Mouse (Mus musculus): ENCODE data around the gene Stx5a. TPM values are rescaled to one million over a fixed set of nuclear protein-coding genes. Genes with fewer than 3 reads are reported as not detected.
"Not testable (repeated sequence)": the region's sequence is repeated elsewhere in the genome, so short reads cannot be mapped to it uniquely, and the experiment has no call there.

Gene Stx5a
- polyA plus RNA-seq, 1 experiment: 32.9 TPM

GRCm38 (mm10) chr19:8713997-8714652 lies 27.1 kb upstream of the Stx5a start:
- H3K27me3 ChIP-seq (ENCODE audit: control insufficient read depth, insufficient read depth, insufficient read length): no peaks in the 10 kb centered on the region
- peaks cover 100% of the 10 kb centered on the region for H3K79me2 ChIP-seq (ENCODE audit: control insufficient read depth, insufficient read depth)
- no peak for TF ChIP-seq FOSL1 (IDR thresholded peaks at IDR 0.05; ENCODE audit: insufficient read depth, low read length, poor library complexity, severe bottlenecking)
- peaks cover 36% of the 10 kb centered on the region for H3K36me3 ChIP-seq (ENCODE audit: control insufficient read depth, insufficient read depth)
- H3K79me3 ChIP-seq (ENCODE audit: low read depth): peaks cover 60% of the 10 kb centered on the region
- peak overlapping the region; percentile 62 for H3K4me3 ChIP-seq (ENCODE audit: insufficient read depth, poor library complexity, severe bottlenecking)
- peak overlapping the region; percentile 46 for H3ac ChIP-seq (ENCODE audit: control insufficient read depth, insufficient read length, low read depth)

GRCm38 (mm10) chr19:8714653-8715481 lies 26.3 kb upstream of the Stx5a start:
- H3K79me2 ChIP-seq (ENCODE audit: control insufficient read depth, insufficient read depth): peaks cover 96% of the 10 kb centered on the region
- H3K36me3 ChIP-seq (ENCODE audit: control insufficient read depth, insufficient read depth): peaks cover 30% of the 10 kb centered on the region
- H3ac ChIP-seq (ENCODE audit: control insufficient read depth, insufficient read length, low read depth): no peak overlapping the region
- peaks cover 54% of the 10 kb centered on the region for H3K79me3 ChIP-seq (ENCODE audit: low read depth)
- no peaks in the 10 kb centered on the region for H3K27me3 ChIP-seq (ENCODE audit: control insufficient read depth, insufficient read depth, insufficient read length)
- TF ChIP-seq FOSL1 (IDR thresholded peaks at IDR 0.05; ENCODE audit: insufficient read depth, low read length, poor library complexity, severe bottlenecking) (no peak), MYOD1 (IDR thresholded peaks at IDR 0.05; ENCODE audit: control insufficient read depth, insufficient read length, low read depth) (no peak), USF1 (IDR thresholded peaks at IDR 0.05; ENCODE audit: low read depth) (no peak), CEBPB (IDR thresholded peaks at IDR 0.05; ENCODE audit: low read depth) (no peak), MAX (IDR thresholded peaks at IDR 0.05) (no peak), CTCF (IDR thresholded peaks at IDR 0.05; ENCODE audit: control insufficient read depth, insufficient read depth, insufficient read length) (no peak), MYOG (IDR thresholded peaks at IDR 0.05; ENCODE audit: control insufficient read depth, extremely low read depth, insufficient read length) (no peak)
- H3K4me3 ChIP-seq (ENCODE audit: insufficient read depth, poor library complexity, severe bottlenecking): no peak overlapping the region

- H3K27me3 ChIP-seq (ENCODE audit: control insufficient read depth, insufficient read depth, insufficient read length): no peaks in the 10 kb centered on the region
- TF ChIP-seq FOSL1 (IDR thresholded peaks at IDR 0.05; ENCODE audit: insufficient read depth, low read length, poor library complexity, severe bottlenecking): no peak
- no peak for TF ChIP-seq CEBPB (IDR thresholded peaks at IDR 0.05; ENCODE audit: low read depth)
- no peak for TF ChIP-seq USF1 (IDR thresholded peaks at IDR 0.05; ENCODE audit: low read depth)
- TF ChIP-seq MYOG (IDR thresholded peaks at IDR 0.05; ENCODE audit: control insufficient read depth, extremely low read depth, insufficient read length): no peak
- no peak for TF ChIP-seq MAX (IDR thresholded peaks at IDR 0.05)
- no peak for TF ChIP-seq CTCF (IDR thresholded peaks at IDR 0.05; ENCODE audit: control insufficient read depth, insufficient read depth, insufficient read length)
- TF ChIP-seq MYOD1 (IDR thresholded peaks at IDR 0.05; ENCODE audit: control insufficient read depth, insufficient read length, low read depth): no peak
- H3ac ChIP-seq (ENCODE audit: control insufficient read depth, insufficient read length, low read depth): no peak overlapping the region
- H3K4me3 ChIP-seq (ENCODE audit: insufficient read depth, poor library complexity, severe bottlenecking): no peak overlapping the region
- H3K36me3 ChIP-seq (ENCODE audit: control insufficient read depth, insufficient read depth): peaks cover 22% of the 10 kb centered on the region
- peaks cover 96% of the 10 kb centered on the region for H3K79me2 ChIP-seq (ENCODE audit: control insufficient read depth, insufficient read depth)
- H3K79me3 ChIP-seq (ENCODE audit: low read depth): peaks cover 55% of the 10 kb centered on the region
Observed at GRCm38 (mm10) chr19:8715868-8716766, 25.1 kb upstream of the Stx5a start.

DNA sequence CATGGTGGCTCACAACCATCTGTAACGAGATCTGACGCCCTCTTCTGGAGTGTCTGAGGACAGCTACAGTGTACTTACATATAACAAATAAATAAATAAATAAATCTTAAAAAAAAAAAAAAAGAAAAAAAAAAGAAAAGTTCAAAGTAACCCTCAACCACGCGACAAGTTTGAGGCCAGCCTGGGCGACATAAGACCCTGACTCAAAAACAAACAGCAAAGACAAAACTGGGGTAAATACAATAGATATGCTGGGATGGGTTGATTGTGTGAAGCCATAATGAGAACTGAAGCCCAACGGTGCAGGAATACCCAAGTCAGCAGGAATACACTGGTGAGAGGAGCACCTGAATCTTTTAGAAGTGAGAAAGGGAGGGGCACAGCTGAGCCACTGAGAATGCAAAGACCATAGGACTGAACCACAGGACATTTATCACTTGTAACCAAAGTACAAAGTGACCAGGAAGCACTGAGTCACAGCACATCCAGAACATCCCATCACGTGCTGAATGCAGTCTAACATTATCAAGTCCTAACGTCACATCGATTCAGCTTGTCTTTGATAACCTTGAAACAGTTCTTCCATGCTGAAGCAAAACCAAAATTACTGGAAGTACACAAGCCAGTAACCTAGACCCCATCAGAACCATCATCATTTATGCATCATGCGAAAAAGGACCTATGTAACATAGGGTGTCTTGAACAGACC lies 24.3 kb upstream of the Stx5a start:
- Histone ChIP-seq H3K79me2 (ENCODE audit: control insufficient read depth, insufficient read depth) (peaks cover 96% of the 10 kb centered on the region), H3K79me3 (ENCODE audit: low read depth) (peaks cover 54% of the 10 kb centered on the region), H3K27me3 (ENCODE audit: control insufficient read depth, insufficient read depth, insufficient read length) (no peaks in the 10 kb centered on the region), H3K36me3 (ENCODE audit: control insufficient read depth, insufficient read depth) (peaks cover 14% of the 10 kb centered on the region), H3ac (ENCODE audit: control insufficient read depth, insufficient read length, low read depth) (no peak overlapping the region), H3K4me3 (ENCODE audit: insufficient read depth, poor library complexity, severe bottlenecking) (no peak overlapping the region)
- no peak for TF ChIP-seq MAX (IDR thresholded peaks at IDR 0.05)

DNA sequence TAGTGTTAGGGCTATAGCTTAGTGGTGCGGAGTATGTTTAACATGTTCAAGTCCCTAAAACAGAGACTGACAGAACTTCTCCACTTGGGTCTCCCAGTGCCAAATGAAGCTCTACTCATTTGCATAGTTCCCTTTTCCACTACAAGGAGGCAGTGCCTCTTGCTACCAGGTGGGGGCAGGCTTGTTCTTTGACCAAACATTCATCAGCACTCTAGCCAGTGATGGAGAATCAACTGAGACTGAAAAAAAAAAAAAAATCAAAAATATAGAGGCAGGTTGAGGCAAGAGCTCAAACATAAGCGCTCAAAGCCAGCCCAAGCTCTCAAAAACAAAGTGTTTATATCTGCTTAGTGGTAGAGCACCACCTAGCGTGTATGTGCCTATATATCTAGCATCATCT lies 22.9 kb upstream of the Stx5a start:
- peaks cover 52% of the 10 kb centered on the region for H3K79me3 ChIP-seq (ENCODE audit: low read depth)
- peaks cover 6% of the 10 kb centered on the region for H3K36me3 ChIP-seq (ENCODE audit: control insufficient read depth, insufficient read depth)
- peaks cover 93% of the 10 kb centered on the region for H3K79me2 ChIP-seq (ENCODE audit: control insufficient read depth, insufficient read depth)
- H3K27me3 ChIP-seq (ENCODE audit: control insufficient read depth, insufficient read depth, insufficient read length): no peaks in the 10 kb centered on the region
- H3ac ChIP-seq (ENCODE audit: control insufficient read depth, insufficient read length, low read depth): no peak overlapping the region
- no peak overlapping the region for H3K4me3 ChIP-seq (ENCODE audit: insufficient read depth, poor library complexity, severe bottlenecking)
- TF ChIP-seq USF1 (IDR thresholded peaks at IDR 0.05; ENCODE audit: low read depth) (no peak), MYOG (IDR thresholded peaks at IDR 0.05; ENCODE audit: control insufficient read depth, extremely low read depth, insufficient read length) (no peak), FOSL1 (IDR thresholded peaks at IDR 0.05; ENCODE audit: insufficient read depth, low read length, poor library complexity, severe bottlenecking) (no peak), MAX (IDR thresholded peaks at IDR 0.05) (no peak), MYOD1 (IDR thresholded peaks at IDR 0.05; ENCODE audit: control insufficient read depth, insufficient read length, low read depth) (no peak), CEBPB (IDR thresholded peaks at IDR 0.05; ENCODE audit: low read depth) (no peak), CTCF (IDR thresholded peaks at IDR 0.05; ENCODE audit: control insufficient read depth, insufficient read depth, insufficient read length) (no peak)

DNA sequence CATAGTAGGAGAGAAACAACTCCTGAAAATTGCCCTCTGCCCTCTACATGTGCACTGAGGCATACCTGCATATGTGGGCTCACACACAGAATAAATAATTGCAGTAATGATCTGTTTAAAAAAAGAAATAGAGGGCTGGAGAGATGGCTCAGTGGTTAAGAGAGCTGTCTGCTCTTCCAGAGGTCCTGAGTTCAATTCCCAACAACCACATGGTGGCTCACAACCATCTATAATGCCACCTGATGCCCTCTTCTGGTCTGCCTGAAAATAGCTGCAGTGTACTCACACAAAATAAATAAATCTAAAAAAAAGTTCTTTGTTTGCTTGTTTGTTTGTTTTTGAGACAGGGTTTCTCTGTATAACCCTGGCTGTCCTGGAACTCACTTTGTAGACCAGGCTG lies 22.2 kb upstream of the Stx5a start:
- H3K27me3 ChIP-seq (ENCODE audit: control insufficient read depth, insufficient read depth, insufficient read length); H3ac ChIP-seq (ENCODE audit: control insufficient read depth, insufficient read length, low read depth); H3K36me3 ChIP-seq (ENCODE audit: control insufficient read depth, insufficient read depth); H3K4me3 ChIP-seq (ENCODE audit: insufficient read depth, poor library complexity, severe bottlenecking): not testable (repeated sequence)
- peaks cover 59% of the 10 kb centered on the region for H3K79me3 ChIP-seq (ENCODE audit: low read depth)
- peaks cover 93% of the 10 kb centered on the region for H3K79me2 ChIP-seq (ENCODE audit: control insufficient read depth, insufficient read depth)
